Mouse (Mus musculus) kidney, postnatal 25 days (tissue): ENCODE results near the gene Cbfa2t2.

ENCODE experiments used
- DNase-seq, 2 experiments: peaks; one replicate each; pipeline ENCODE4 v3.0.0; 2021; ENCODE audit warnings: mixed read lengths in 2 of 2

The Cbfa2t2 gene

GRCm38 (mm10) chr2:154426188-154426904, 9.9 kb upstream of the Cbfa2t2 start:
- no peak for DNase-seq

GRCm38 (mm10) chr2:154426905-154427852, 9.1 kb upstream of the Cbfa2t2 start:
- no peak for DNase-seq

GRCm38 (mm10) chr2:154427853-154428360, 8.4 kb upstream of the Cbfa2t2 start:
- DNase-seq = peak; percentile 81 to 89

- no peak for DNase-seq
Observed at GRCm38 (mm10) chr2:154430566-154430965, 5.7 kb upstream of the Cbfa2t2 start.

GRCm38 (mm10) chr2:154432696-154433095, 3.6 kb upstream of the Cbfa2t2 start:
- DNase-seq = no peak

GRCm38 (mm10) chr2:154433391-154433790, 2.9 kb upstream of the Cbfa2t2 start:
- peak; percentile 77 to 81 for DNase-seq

- DNase-seq = no peak
Observed at GRCm38 (mm10) chr2:154434690-154435089, 1.6 kb upstream of the Cbfa2t2 start.

GRCm38 (mm10) chr2:154436076-154436457, 214 bp upstream of the Cbfa2t2 start:
- DNase-seq = peak; percentile 97 to 100

GRCm38 (mm10) chr2:154437191-154437527, 878 bp downstream of the Cbfa2t2 start:
- no peak for DNase-seq

- no peak for DNase-seq
Observed at GRCm38 (mm10) chr2:154440453-154440852, 4.2 kb downstream of the Cbfa2t2 start.

- DNase-seq = no peak
Observed at GRCm38 (mm10) chr2:154447821-154448220, 11.5 kb downstream of the Cbfa2t2 start.

GRCm38 (mm10) chr2:154448633-154449032, 12.4 kb downstream of the Cbfa2t2 start:
- no peak for DNase-seq

GRCm38 (mm10) chr2:154452951-154453350, 16.7 kb downstream of the Cbfa2t2 start:
- no peak for DNase-seq

GRCm38 (mm10) chr2:154454099-154454498, 17.8 kb downstream of the Cbfa2t2 start:
- DNase-seq = no peak

- peak in 1 of 2 experiments; percentile 46 for DNase-seq
Observed at GRCm38 (mm10) chr2:154454605-154455004, 18.3 kb downstream of the Cbfa2t2 start.

GRCm38 (mm10) chr2:154455776-154456175, 19.5 kb downstream of the Cbfa2t2 start:
- peak in 1 of 2 experiments; percentile 33 for DNase-seq

GRCm38 (mm10) chr2:154456621-154457020, 20.3 kb downstream of the Cbfa2t2 start:
- DNase-seq = no peak

GRCm38 (mm10) chr2:154459262-154459661, 23.0 kb downstream of the Cbfa2t2 start:
- DNase-seq = no peak

- DNase-seq = peak; percentile 87
Observed at GRCm38 (mm10) chr2:154459851-154460250, 23.6 kb downstream of the Cbfa2t2 start.

GRCm38 (mm10) chr2:154463621-154464198, 27.4 kb downstream of the Cbfa2t2 start:
- DNase-seq = no peak

- no peak for DNase-seq
Observed at GRCm38 (mm10) chr2:154465914-154466335, 29.6 kb downstream of the Cbfa2t2 start.

- no peak for DNase-seq
Observed at GRCm38 (mm10) chr2:154467139-154467538, 30.9 kb downstream of the Cbfa2t2 start.
